Mouse (Mus musculus): Measurements from ENCODE around the gene Olfr786.

Olfr786 gene

GRCm38 (mm10) chr10:129427006-129427405 lies at the start of gene Olfr786:
Gene Olfr786 (plus strand): TSS chr10:129427306.
- DNase-seq (ENCODE audit: low spot score in 2 of 2), result no peak

GRCm38 (mm10) chr10:129383783-129384182 lies 43.3 kb upstream of the Olfr786 start, which contains the start of gene Olfr784:
Gene Olfr784 (plus strand): TSS chr10:129384083.
- no peak for DNase-seq (ENCODE audit: low spot score in 2 of 2)

GRCm38 (mm10) chr10:129400892-129401291 lies 26.2 kb upstream of the Olfr786 start:
- DNase-seq (ENCODE audit: low spot score in 2 of 2), result no peak

- DNase-seq (ENCODE audit: low spot score in 2 of 2), result no peak
Measured at GRCm38 (mm10) chr10:129405126-129405525, 22.0 kb upstream of the Olfr786 start, which contains the start of gene Olfr785. Gene Olfr785 (plus strand): TSS chr10:129405426.

- DNase-seq (ENCODE audit: low spot score in 2 of 2), result no peak
Measured at GRCm38 (mm10) chr10:129461562-129461961, 34.5 kb downstream of the Olfr786 start, which contains the start of gene Olfr787. Gene Olfr787 (plus strand): TSS chr10:129461862.

GRCm38 (mm10) chr10:129470698-129471097 lies 43.6 kb downstream of the Olfr786 start, which contains the start of gene Olfr788:
Gene Olfr788 (plus strand): TSS chr10:129470998.
- no peak for DNase-seq (ENCODE audit: low spot score in 2 of 2)

GRCm38 (mm10) chr10:129473256-129473655 lies 46.1 kb downstream of the Olfr786 start:
- DNase-seq (ENCODE audit: low spot score in 2 of 2), result no peak

GRCm38 (mm10) chr10:129473723-129474122 lies 46.6 kb downstream of the Olfr786 start:
- DNase-seq (ENCODE audit: low spot score in 2 of 2), result no peak

- DNase-seq (ENCODE audit: low spot score in 2 of 2), result no peak
Measured at GRCm38 (mm10) chr10:129484452-129484851, 57.3 kb downstream of the Olfr786 start, which contains the start of gene Olfr789. Gene Olfr789 (plus strand): TSS chr10:129484752.
